Mouse (Mus musculus): ENCODE results near the gene Exoc4. TPM values are rescaled to one million over a fixed set of nuclear protein-coding genes. Genes with fewer than 3 reads are reported as not detected.

Exoc4 gene
- total and polyA plus RNA-seq, 3 experiments: 31.2 to 46.4 (median 41.9) TPM

DNA sequence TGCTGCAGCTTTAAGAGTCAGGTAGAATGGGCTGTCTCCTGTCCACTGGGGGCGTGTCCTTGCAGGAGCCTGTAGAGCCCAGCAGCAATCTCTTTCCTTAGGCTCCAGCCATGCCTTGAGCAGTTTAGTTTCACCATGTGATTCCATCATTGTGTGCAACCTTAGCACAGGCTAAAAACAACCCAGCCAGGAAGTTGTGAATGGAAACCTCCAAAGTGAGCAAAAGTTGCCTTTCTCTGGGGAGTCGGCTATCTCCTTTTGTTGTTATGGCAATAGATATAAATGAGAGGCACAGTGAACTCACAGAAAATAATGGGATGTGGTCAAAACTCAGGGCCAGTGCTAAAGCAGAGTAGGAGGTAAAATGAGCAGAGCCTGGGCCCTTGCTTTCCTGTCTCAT is 565.5 kb downstream of the Exoc4 start:
- Histone ChIP-seq H3K4me3 (replicated peaks in 1 of 3; ENCODE audit: low read depth in 2 of 3, low read length in 2 of 3, poor library complexity in 1 of 3) (no peak overlapping the region), H3K79me2 (replicated peaks; ENCODE audit: control insufficient read depth, extremely low read depth, insufficient read depth, poor library complexity, severe bottlenecking) (no peaks in the 10 kb centered on the region), H3K27ac (ENCODE audit: insufficient read depth, low read depth) (no peak overlapping the region), H3K9me3 (replicated peaks; ENCODE audit: low read length) (no peaks in the 10 kb centered on the region), H3K27me3 (replicated peaks) (no peaks in the 10 kb centered on the region), H3K4me1 (ENCODE audit: control insufficient read depth in 1 of 2, insufficient read depth in 2 of 2) (peaks cover 4 to 16% of the 10 kb centered on the region in 2 experiments; a peak in 3 of 4 replicates), H3K9ac (ENCODE audit: insufficient read depth, low read depth) (no peak overlapping the region), H3K4me2 (ENCODE audit: insufficient read depth, low read depth, poor library complexity, severe bottlenecking) (no peak overlapping the region), H3K36me3 (replicated peaks in 1 of 2; ENCODE audit: control insufficient read depth in 1 of 2, insufficient read depth in 1 of 2, low read length in 1 of 2) (peaks cover 0 to 5% of the 10 kb centered on the region in 2 experiments)
- no peak for DNase-seq (ENCODE audit: extremely low read depth)
- in situ Hi-C loops (cut with MboI; ENCODE audit: low pct_ligation_motif_present, low pct_unique_long_range_greater_than_20kb, low sequenced_read_pairs) (no loop called here), dilution Hi-C loops (cut with MboI; ENCODE audit: extremely low pct_ligation_motif_present, extremely low pct_unique_long_range_greater_than_20kb, low sequenced_read_pairs) (no loop called here)
- TF ChIP-seq ZMIZ1 (IDR thresholded peaks at IDR 0.05; ENCODE audit: low read depth, low read length): no peak
- TF ChIP-seq CTCF (conservative IDR thresholded peaks at IDR 0.05 in 1 of 2, IDR thresholded peaks at IDR 0.05 in 1 of 2; ENCODE audit: low read depth in 2 of 2, low read length in 2 of 2): no peak
- no peak for TF ChIP-seq ELF1 (IDR thresholded peaks at IDR 0.05; ENCODE audit: low read depth, low read length)
- TF ChIP-seq USF2 (conservative IDR thresholded peaks at IDR 0.05; ENCODE audit: low read depth, low read length): no peak
- TF ChIP-seq ETS1 (conservative IDR thresholded peaks at IDR 0.05; ENCODE audit: low read depth, low read length): no peak
- no peak for TF ChIP-seq KAT2A (IDR thresholded peaks at IDR 0.05; ENCODE audit: insufficient replicate concordance, low read length)
- TF ChIP-seq EP300 (IDR thresholded peaks at IDR 0.05; ENCODE audit: low read length): no peak
- TF ChIP-seq USF1 (IDR thresholded peaks at IDR 0.05; ENCODE audit: low read depth, low read length): no peak
- no peak for TF ChIP-seq MAFK (IDR thresholded peaks at IDR 0.05; ENCODE audit: insufficient replicate concordance, low read length)
- no peak for TF ChIP-seq ZC3H11A (IDR thresholded peaks at IDR 0.05; ENCODE audit: low read depth, low read length)
- no peak for TF ChIP-seq MAZ (IDR thresholded peaks at IDR 0.05; ENCODE audit: low read depth, low read length)
- no peak for TF ChIP-seq MEF2A (IDR thresholded peaks at IDR 0.05; ENCODE audit: borderline replicate concordance, low read depth, low read length)
- TF ChIP-seq UBTF (IDR thresholded peaks at IDR 0.05; ENCODE audit: low read depth, low read length): no peak

DNA sequence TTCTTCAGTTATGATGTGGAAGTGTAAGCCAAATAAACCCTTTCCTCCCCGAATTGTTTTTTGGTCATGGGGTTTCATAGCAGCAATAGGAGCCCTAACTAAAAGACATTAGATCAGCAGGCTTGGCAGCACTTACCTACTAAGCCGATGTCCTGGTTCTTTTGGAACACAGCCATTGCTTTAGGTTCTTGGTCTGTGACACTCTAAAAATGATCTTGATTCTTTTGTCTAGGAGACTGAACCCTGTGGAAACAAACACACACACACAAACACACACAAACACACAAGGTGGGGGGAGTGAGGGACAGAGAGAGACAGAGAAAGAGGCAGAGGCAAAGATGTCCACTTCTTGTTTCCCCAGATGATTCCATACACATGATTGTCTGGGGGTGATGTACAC is 574.3 kb downstream of the Exoc4 start:
- Histone ChIP-seq H3K79me2 (replicated peaks; ENCODE audit: control insufficient read depth, extremely low read depth, insufficient read depth, poor library complexity, severe bottlenecking) (no peaks in the 10 kb centered on the region), H3K4me2 (ENCODE audit: insufficient read depth, low read depth, poor library complexity, severe bottlenecking) (no peak overlapping the region), H3K4me1 (ENCODE audit: control insufficient read depth in 1 of 2, insufficient read depth in 2 of 2) (peaks cover 0 to 10% of the 10 kb centered on the region in 2 experiments; a peak in 2 of 4 replicates), H3K27me3 (replicated peaks) (no peaks in the 10 kb centered on the region), H3K4me3 (replicated peaks in 1 of 3; ENCODE audit: low read depth in 2 of 3, low read length in 2 of 3, poor library complexity in 1 of 3) (no peak overlapping the region), H3K9me3 (replicated peaks; ENCODE audit: low read length) (no peaks in the 10 kb centered on the region), H3K27ac (ENCODE audit: insufficient read depth, low read depth) (no peak overlapping the region), H3K9ac (ENCODE audit: insufficient read depth, low read depth) (no peak overlapping the region), H3K36me3 (replicated peaks in 1 of 2; ENCODE audit: control insufficient read depth in 1 of 2, insufficient read depth in 1 of 2, low read length in 1 of 2) (peaks cover 0 to 7% of the 10 kb centered on the region in 2 experiments)
- dilution Hi-C loops (cut with MboI; ENCODE audit: extremely low pct_ligation_motif_present, extremely low pct_unique_long_range_greater_than_20kb, low sequenced_read_pairs): no loop called here
- TF ChIP-seq JUN (IDR thresholded peaks at IDR 0.05; ENCODE audit: insufficient read depth, low read depth, low read length): no peak
- TF ChIP-seq MAFK (IDR thresholded peaks at IDR 0.05; ENCODE audit: insufficient replicate concordance, low read length): no peak
- no peak for TF ChIP-seq ZMIZ1 (IDR thresholded peaks at IDR 0.05; ENCODE audit: low read depth, low read length)
- TF ChIP-seq GABPA (IDR thresholded peaks at IDR 0.05; ENCODE audit: insufficient replicate concordance, low read depth, low read length): no peak
- no peak for TF ChIP-seq CHD2 (IDR thresholded peaks at IDR 0.05; ENCODE audit: low read length)
- no peak for TF ChIP-seq MAZ (IDR thresholded peaks at IDR 0.05; ENCODE audit: low read depth, low read length)
- no peak for TF ChIP-seq CTCF (conservative IDR thresholded peaks at IDR 0.05 in 1 of 2, IDR thresholded peaks at IDR 0.05 in 1 of 2; ENCODE audit: low read depth in 2 of 2, low read length in 2 of 2)
- TF ChIP-seq EP300 (IDR thresholded peaks at IDR 0.05; ENCODE audit: low read length): no peak
- TF ChIP-seq ETS1 (conservative IDR thresholded peaks at IDR 0.05; ENCODE audit: low read depth, low read length): no peak
- no peak for TF ChIP-seq USF1 (IDR thresholded peaks at IDR 0.05; ENCODE audit: low read depth, low read length)
- TF ChIP-seq IRF4 (IDR thresholded peaks at IDR 0.05; ENCODE audit: low read depth, low read length): no peak
- no peak for TF ChIP-seq SIN3A (IDR thresholded peaks at IDR 0.05; ENCODE audit: low read length)
- TF ChIP-seq CHD1 (IDR thresholded peaks at IDR 0.05; ENCODE audit: low read depth, low read length): no peak
- no peak for TF ChIP-seq POLR2A (IDR thresholded peaks at IDR 0.05; ENCODE audit: low read depth, low read length)
- TF ChIP-seq ZC3H11A (IDR thresholded peaks at IDR 0.05; ENCODE audit: low read depth, low read length): no peak
- in situ Hi-C loops (cut with MboI; ENCODE audit: low pct_ligation_motif_present, low pct_unique_long_range_greater_than_20kb, low sequenced_read_pairs): no loop called here
- no peak for DNase-seq (ENCODE audit: extremely low read depth)
